Mouse (Mus musculus): ENCODE data around the gene Nufip1. TPM values are rescaled to one million over a fixed set of nuclear protein-coding genes. Genes with fewer than 3 reads are reported as not detected.

Nufip1 gene
- total RNA-seq, 1 experiment from 2014 or later: 27.1 TPM

- ATAC-seq (replicated peaks in 1 of 2; ENCODE audit: insufficient read depth in 1 of 2, low FRiP score in 2 of 2, low TSS enrichment in 1 of 2, low read depth in 1 of 2, poor library complexity in 2 of 2, severe bottlenecking in 2 of 2): peak; percentile 56 to 76; a peak in 3 of 4 replicates
Observed at GRCm38 (mm10) chr14:76121901-76122662, 11.4 kb downstream of the Nufip1 start.

- no peak for ATAC-seq (replicated peaks in 1 of 2; ENCODE audit: insufficient read depth in 1 of 2, low FRiP score in 2 of 2, low TSS enrichment in 1 of 2, low read depth in 1 of 2, poor library complexity in 2 of 2, severe bottlenecking in 2 of 2)
Observed at GRCm38 (mm10) chr14:76122663-76123058, 12.0 kb downstream of the Nufip1 start.

GRCm38 (mm10) chr14:76127311-76127710 lies 16.6 kb downstream of the Nufip1 start:
- ATAC-seq (replicated peaks in 1 of 2; ENCODE audit: insufficient read depth in 1 of 2, low FRiP score in 2 of 2, low TSS enrichment in 1 of 2, low read depth in 1 of 2, poor library complexity in 2 of 2, severe bottlenecking in 2 of 2): no peak

GRCm38 (mm10) chr14:76128174-76128573 lies 17.5 kb downstream of the Nufip1 start:
- ATAC-seq (replicated peaks in 1 of 2; ENCODE audit: insufficient read depth in 1 of 2, low FRiP score in 2 of 2, low TSS enrichment in 1 of 2, low read depth in 1 of 2, poor library complexity in 2 of 2, severe bottlenecking in 2 of 2): no peak

- no peak for ATAC-seq (replicated peaks in 1 of 2; ENCODE audit: insufficient read depth in 1 of 2, low FRiP score in 2 of 2, low TSS enrichment in 1 of 2, low read depth in 1 of 2, poor library complexity in 2 of 2, severe bottlenecking in 2 of 2)
Observed at GRCm38 (mm10) chr14:76134975-76135374, 24.3 kb downstream of the Nufip1 start.

GRCm38 (mm10) chr14:76145248-76145647 lies 34.6 kb downstream of the Nufip1 start:
- ATAC-seq (replicated peaks in 1 of 2; ENCODE audit: insufficient read depth in 1 of 2, low FRiP score in 2 of 2, low TSS enrichment in 1 of 2, low read depth in 1 of 2, poor library complexity in 2 of 2, severe bottlenecking in 2 of 2): no peak

- no peak for ATAC-seq (replicated peaks in 1 of 2; ENCODE audit: insufficient read depth in 1 of 2, low FRiP score in 2 of 2, low TSS enrichment in 1 of 2, low read depth in 1 of 2, poor library complexity in 2 of 2, severe bottlenecking in 2 of 2)
Observed at GRCm38 (mm10) chr14:76145868-76146267, 35.2 kb downstream of the Nufip1 start.

GRCm38 (mm10) chr14:76147061-76147460 lies 36.4 kb downstream of the Nufip1 start:
- no peak for ATAC-seq (replicated peaks in 1 of 2; ENCODE audit: insufficient read depth in 1 of 2, low FRiP score in 2 of 2, low TSS enrichment in 1 of 2, low read depth in 1 of 2, poor library complexity in 2 of 2, severe bottlenecking in 2 of 2)

- ATAC-seq (replicated peaks in 1 of 2; ENCODE audit: insufficient read depth in 1 of 2, low FRiP score in 2 of 2, low TSS enrichment in 1 of 2, low read depth in 1 of 2, poor library complexity in 2 of 2, severe bottlenecking in 2 of 2): no peak
Observed at GRCm38 (mm10) chr14:76148294-76148693, 37.6 kb downstream of the Nufip1 start.

GRCm38 (mm10) chr14:76149531-76150179 lies 39.0 kb downstream of the Nufip1 start:
- no peak for ATAC-seq (replicated peaks in 1 of 2; ENCODE audit: insufficient read depth in 1 of 2, low FRiP score in 2 of 2, low TSS enrichment in 1 of 2, low read depth in 1 of 2, poor library complexity in 2 of 2, severe bottlenecking in 2 of 2)

GRCm38 (mm10) chr14:76150499-76150898 lies 39.8 kb downstream of the Nufip1 start:
- ATAC-seq (replicated peaks in 1 of 2; ENCODE audit: insufficient read depth in 1 of 2, low FRiP score in 2 of 2, low TSS enrichment in 1 of 2, low read depth in 1 of 2, poor library complexity in 2 of 2, severe bottlenecking in 2 of 2): no peak

- no peak for ATAC-seq (replicated peaks in 1 of 2; ENCODE audit: insufficient read depth in 1 of 2, low FRiP score in 2 of 2, low TSS enrichment in 1 of 2, low read depth in 1 of 2, poor library complexity in 2 of 2, severe bottlenecking in 2 of 2)
Observed at GRCm38 (mm10) chr14:76151011-76151410, 40.3 kb downstream of the Nufip1 start.

- no peak for ATAC-seq (replicated peaks in 1 of 2; ENCODE audit: insufficient read depth in 1 of 2, low FRiP score in 2 of 2, low TSS enrichment in 1 of 2, low read depth in 1 of 2, poor library complexity in 2 of 2, severe bottlenecking in 2 of 2)
Observed at GRCm38 (mm10) chr14:76151820-76152161, 41.1 kb downstream of the Nufip1 start.

GRCm38 (mm10) chr14:76152162-76153002 lies 41.7 kb downstream of the Nufip1 start:
- ATAC-seq (replicated peaks in 1 of 2; ENCODE audit: insufficient read depth in 1 of 2, low FRiP score in 2 of 2, low TSS enrichment in 1 of 2, low read depth in 1 of 2, poor library complexity in 2 of 2, severe bottlenecking in 2 of 2): peak; percentile 90 to 92

GRCm38 (mm10) chr14:76153003-76153675 lies 42.4 kb downstream of the Nufip1 start:
- no peak for ATAC-seq (replicated peaks in 1 of 2; ENCODE audit: insufficient read depth in 1 of 2, low FRiP score in 2 of 2, low TSS enrichment in 1 of 2, low read depth in 1 of 2, poor library complexity in 2 of 2, severe bottlenecking in 2 of 2)

- no peak for ATAC-seq (replicated peaks in 1 of 2; ENCODE audit: insufficient read depth in 1 of 2, low FRiP score in 2 of 2, low TSS enrichment in 1 of 2, low read depth in 1 of 2, poor library complexity in 2 of 2, severe bottlenecking in 2 of 2)
Observed at GRCm38 (mm10) chr14:76153828-76154227, 43.1 kb downstream of the Nufip1 start.

- ATAC-seq (replicated peaks in 1 of 2; ENCODE audit: insufficient read depth in 1 of 2, low FRiP score in 2 of 2, low TSS enrichment in 1 of 2, low read depth in 1 of 2, poor library complexity in 2 of 2, severe bottlenecking in 2 of 2): no peak
Observed at GRCm38 (mm10) chr14:76158192-76158785, 47.6 kb downstream of the Nufip1 start.
